Comparison of ENCODE assay signal across 24 mouse cellular contexts in the genomic region with DNA sequence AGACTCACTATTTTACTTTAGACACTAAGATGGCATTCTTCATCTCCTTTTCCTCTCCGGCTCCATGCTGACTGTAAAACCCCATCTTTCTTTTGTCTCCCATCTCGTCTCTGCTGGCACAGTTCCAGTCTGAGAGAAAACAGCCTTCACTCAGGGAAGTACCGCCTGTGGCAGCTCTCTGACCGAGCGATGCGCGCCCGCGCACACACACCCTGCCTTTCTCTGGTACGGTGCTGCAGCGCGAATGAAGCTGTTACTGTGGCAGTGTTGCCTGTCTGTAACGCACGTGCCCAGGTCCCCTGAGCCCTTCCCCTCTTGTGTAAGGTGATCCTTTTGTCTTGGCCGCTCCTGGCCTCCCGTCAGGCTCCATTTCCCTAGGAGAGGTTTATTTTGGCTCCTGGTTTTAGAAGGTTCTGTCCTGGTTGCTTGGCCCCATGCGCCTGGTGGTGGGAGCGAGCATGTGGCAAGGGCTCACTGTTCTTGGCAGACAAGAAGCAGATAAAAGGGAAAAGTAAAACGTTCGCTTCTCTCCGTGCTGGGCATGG. TPM values are rescaled to one million over a fixed set of nuclear protein-coding genes. Genes with fewer than 3 reads are reported as not detected.
DNase-seq lines count a peak whose midpoint lies in the region; ATAC-seq and TF ChIP-seq lines count a peak whose summit lies in the region.
"Had no signal": no experiment of that assay in that cellular context is flagged by ENCODE, and none has a peak within 500 bp of the region (broad histone marks: within the 10 kb centered on the region; RNA-seq: fewer than 3 reads in every experiment).

No protein-coding gene starts in this region.

- no peak for TF ChIP-seq CTCF in forebrain, postnatal 0 days (IDR thresholded peaks at IDR 0.05; ENCODE audit: low read depth)
- no peak for TF ChIP-seq CTCF in midbrain, postnatal 0 days (IDR thresholded peaks at IDR 0.05)

- 73% methylated on average over 21 of the region's 21 CpGs for WGBS in forebrain, embryonic 15.5 days
- 64% methylated on average over 21 of the region's 21 CpGs for WGBS in forebrain, postnatal 0 days
- 92% methylated on average over 21 of the region's 21 CpGs for WGBS in midbrain, embryonic 12.5 days
- WGBS in midbrain, postnatal 0 days: 84% methylated on average over 21 of the region's 21 CpGs
- 75% methylated on average over 21 of the region's 21 CpGs for WGBS in midbrain, embryonic 15.5 days

- H3K9me3 ChIP-seq in forebrain, embryonic 15.5 days: no peaks in the 10 kb centered on the region
- H3K9me3 ChIP-seq in forebrain, postnatal 0 days (ENCODE audit: low read length): no peaks in the 10 kb centered on the region
- H3K9me3 ChIP-seq in midbrain, embryonic 12.5 days: no peaks in the 10 kb centered on the region
- no peaks in the 10 kb centered on the region for H3K9me3 ChIP-seq in midbrain, postnatal 0 days (ENCODE audit: low read length)
- no peaks in the 10 kb centered on the region for H3K9me3 ChIP-seq in ES-E14 (ENCODE audit: control insufficient read depth, insufficient read depth, low read depth, low read length)
- H3K9me3 ChIP-seq in midbrain, embryonic 15.5 days: no peaks in the 10 kb centered on the region
- H3K9me3 ChIP-seq: embryonic facial prominence, embryonic 12.5 days; heart, embryonic 12.5 days had no signal

- no peak for DNase-seq in forebrain, postnatal 0 days
- no peak for DNase-seq in midbrain, postnatal 0 days (ENCODE audit: low spot score)
- DNase-seq in ES-E14 (ENCODE audit: low read depth, low spot score): no peak
- DNase-seq: adrenal gland, postnatal 36 days; B cell, adult 2 months; cerebellum, adult 2 months; gastrocnemius, postnatal 10 days; heart, postnatal 14 days; kidney, adult 2 months; kidney, postnatal 10 days; liver; liver, postnatal 0 days; lung, postnatal 10 days; thymus, postnatal 36 days had no signal

- H3K9ac ChIP-seq in forebrain, embryonic 15.5 days (replicated peaks): no peak overlapping the region
- no peak overlapping the region for H3K9ac ChIP-seq in forebrain, postnatal 0 days
- H3K9ac ChIP-seq in midbrain, embryonic 12.5 days (replicated peaks): no peak overlapping the region
- no peak overlapping the region for H3K9ac ChIP-seq in midbrain, postnatal 0 days (replicated peaks; ENCODE audit: low read length, poor library complexity, severe bottlenecking)
- peak overlapping the region; percentile 37 for H3K9ac ChIP-seq in ES-E14 (ENCODE audit: insufficient read depth, low read depth, low read length, poor library complexity, severe bottlenecking)
- H3K9ac ChIP-seq in midbrain, embryonic 15.5 days: no peak overlapping the region
- H3K9ac ChIP-seq: embryonic facial prominence, embryonic 12.5 days; heart, embryonic 12.5 days; liver, postnatal 0 days had no signal

- H3K27me3 ChIP-seq in forebrain, embryonic 15.5 days: no peaks in the 10 kb centered on the region
- no peaks in the 10 kb centered on the region for H3K27me3 ChIP-seq in forebrain, postnatal 0 days (ENCODE audit: insufficient read depth, low read length)
- H3K27me3 ChIP-seq in midbrain, embryonic 12.5 days: no peaks in the 10 kb centered on the region
- H3K27me3 ChIP-seq in midbrain, postnatal 0 days (ENCODE audit: insufficient read depth, low read length): no peaks in the 10 kb centered on the region
- H3K27me3 ChIP-seq in midbrain, embryonic 15.5 days (replicated peaks): no peaks in the 10 kb centered on the region
- H3K27me3 ChIP-seq: embryonic facial prominence, embryonic 12.5 days; heart, embryonic 12.5 days; Patski had no signal

- H3K4me3 ChIP-seq in forebrain, embryonic 15.5 days: no peak overlapping the region
- no peak overlapping the region for H3K4me3 ChIP-seq in forebrain, postnatal 0 days (ENCODE audit: low read depth, low read length)
- no peak overlapping the region for H3K4me3 ChIP-seq in midbrain, embryonic 12.5 days
- H3K4me3 ChIP-seq in midbrain, postnatal 0 days (ENCODE audit: low read depth, low read length): no peak overlapping the region
- H3K4me3 ChIP-seq in ES-E14 (ENCODE audit: insufficient read depth in 1 of 2, low read depth in 1 of 2, low read length in 2 of 2, poor library complexity in 1 of 2, severe bottlenecking in 1 of 2): peak overlapping the region; percentile 30 to 42
- no peak overlapping the region for H3K4me3 ChIP-seq in midbrain, embryonic 15.5 days
- H3K4me3 ChIP-seq: embryonic facial prominence, embryonic 12.5 days; erythroblast, embryonic 14.5 days; heart, embryonic 12.5 days had no signal

- peaks cover 66% of the 10 kb centered on the region for H3K4me1 ChIP-seq in forebrain, embryonic 15.5 days
- peaks cover 22% of the 10 kb centered on the region for H3K4me1 ChIP-seq in forebrain, postnatal 0 days (ENCODE audit: insufficient read depth)
- peaks cover 29% of the 10 kb centered on the region for H3K4me1 ChIP-seq in midbrain, embryonic 12.5 days
- peaks cover 7% of the 10 kb centered on the region; the same call in 1 of the 2 replicates for H3K4me1 ChIP-seq in midbrain, postnatal 0 days (ENCODE audit: insufficient read depth, low read length)
- peaks cover 5 to 6% of the 10 kb centered on the region in 2 experiments for H3K4me1 ChIP-seq in ES-E14 (ENCODE audit: control insufficient read depth in 2 of 2, insufficient read depth in 2 of 2, low read length in 2 of 2, poor library complexity in 1 of 2)
- H3K4me1 ChIP-seq in midbrain, embryonic 15.5 days: peaks cover 54% of the 10 kb centered on the region
- H3K4me1 ChIP-seq: heart, embryonic 12.5 days had no signal

- H3K36me3 ChIP-seq in forebrain, embryonic 15.5 days: peaks cover 38% of the 10 kb centered on the region
- peaks cover 31% of the 10 kb centered on the region for H3K36me3 ChIP-seq in forebrain, postnatal 0 days (ENCODE audit: insufficient read depth)
- peaks cover 76% of the 10 kb centered on the region for H3K36me3 ChIP-seq in midbrain, embryonic 12.5 days
- peaks cover 15% of the 10 kb centered on the region; the same call in 1 of the 2 replicates for H3K36me3 ChIP-seq in midbrain, postnatal 0 days (ENCODE audit: insufficient read depth, low read length)
- peaks cover 7% of the 10 kb centered on the region; the same call in 1 of the 2 replicates for H3K36me3 ChIP-seq in ES-E14 (ENCODE audit: control insufficient read depth, insufficient read depth, low read length, poor library complexity, severe bottlenecking)
- H3K36me3 ChIP-seq in midbrain, embryonic 15.5 days (replicated peaks): peaks cover 16% of the 10 kb centered on the region; the same call in 1 of the 2 replicates

- in situ Hi-C loops in ES-E14 (cut with MboI; ENCODE audit: low sequenced_read_pairs in 2 of 2, unreplicated experiment in 2 of 2): loop anchor here in 1 of 2 experiments (25.0 kb wide), 1 partner anchor 564 kb away; no protein-coding TSS in a partner anchor

- no peak overlapping the region; the same call in 1 of the 2 replicates for H3K27ac ChIP-seq in forebrain, embryonic 15.5 days (replicated peaks)
- no peak overlapping the region for H3K27ac ChIP-seq in forebrain, postnatal 0 days (ENCODE audit: low read depth, low read length)
- H3K27ac ChIP-seq in midbrain, embryonic 12.5 days (replicated peaks): 0 out of 2 replicates have a peak overlapping the region, but pooled peaks have one; percentile 3
- H3K27ac ChIP-seq in midbrain, postnatal 0 days (ENCODE audit: low read depth, low read length): no peak overlapping the region
- peak overlapping the region; percentile 24; the same call in 1 of the 2 replicates for H3K27ac ChIP-seq in ES-E14 (ENCODE audit: insufficient read depth, low read depth, low read length, poor library complexity, severe bottlenecking)
- no peak overlapping the region for H3K27ac ChIP-seq in midbrain, embryonic 15.5 days
- H3K27ac ChIP-seq: embryonic facial prominence, embryonic 12.5 days had no signal

- ATAC-seq in forebrain, embryonic 15.5 days (replicated peaks): peak; percentile 65
- no peak; the same call in 1 of the 2 replicates for ATAC-seq in forebrain, postnatal 0 days
- ATAC-seq in midbrain, embryonic 12.5 days (ENCODE audit: low FRiP score, low read depth): no peak
- no peak for ATAC-seq in midbrain, postnatal 0 days (ENCODE audit: low FRiP score)
- ATAC-seq in midbrain, embryonic 15.5 days (replicated peaks): 0 out of 2 replicates have a peak, but pooled peaks have one; percentile 65
- ATAC-seq in activated CD4-positive, CD25-positive, alpha-beta regulatory T cell, adult 4 months: no peak
- no peak for ATAC-seq in megakaryocyte-erythroid progenitor cell, adult 5-6 weeks (replicated peaks; ENCODE audit: low FRiP score, low TSS enrichment, poor library complexity, severe bottlenecking)
- ATAC-seq: inflammation-experienced regulatory T-cells, adult 6 months; liver, postnatal 0 days; Patski had no signal

- no peak overlapping the region for H3K4me2 ChIP-seq in forebrain, embryonic 15.5 days (replicated peaks)
- no peak overlapping the region for H3K4me2 ChIP-seq in forebrain, postnatal 0 days (ENCODE audit: low read depth)
- H3K4me2 ChIP-seq in midbrain, embryonic 12.5 days (replicated peaks): no peak overlapping the region
- no peak overlapping the region for H3K4me2 ChIP-seq in midbrain, postnatal 0 days (ENCODE audit: low read depth, low read length, poor library complexity, severe bottlenecking)
- no peak overlapping the region for H3K4me2 ChIP-seq in midbrain, embryonic 15.5 days
- H3K4me2 ChIP-seq: embryonic facial prominence, embryonic 12.5 days; heart, embryonic 12.5 days had no signal

TF ChIP-seq in ES-E14, 5 proteins besides CTCF, POLR2A, EP300 and RAD21:
- TF ChIP-seq MAFK (IDR thresholded peaks at IDR 0.05; ENCODE audit: insufficient read depth, low read depth, low read length) (no peak), ZC3H11A (IDR thresholded peaks at IDR 0.05; ENCODE audit: borderline replicate concordance, low read depth, low read length) (no peak), CHD2 (IDR thresholded peaks at IDR 0.05; ENCODE audit: low read depth, low read length) (no peak), HCFC1 (IDR thresholded peaks at IDR 0.05; ENCODE audit: borderline replicate concordance, insufficient read depth, low read length) (no peak), ZNF384 (IDR thresholded peaks at IDR 0.05; ENCODE audit: low read depth, low read length) (no peak)

RNA-seq across cellular contexts. Expression of gene Tsc22d1, which starts 11.3 kb away (rescaled TPM):
- 711 and 729 TPM in 2 replicates for polyA plus RNA-seq in forebrain, embryonic 15.5 days (2015; fragmentation: Nextera tagmentation; extraction: Ambion mirVana)
- 676 and 725 TPM in 2 replicates for total RNA-seq in forebrain, postnatal 0 days (2014; rRNA removed)
- 575 and 682 TPM in 2 replicates for polyA plus RNA-seq in forebrain, postnatal 0 days (2015; fragmentation: Nextera tagmentation; extraction: Ambion mirVana)
- 436 and 539 TPM in 2 replicates for polyA plus RNA-seq in midbrain, embryonic 12.5 days (2016; fragmentation: Nextera tagmentation; extraction: Ambion mirVana)
- total RNA-seq in midbrain, postnatal 0 days (2014; rRNA removed): 574 and 673 TPM in 2 replicates
- 603 and 649 TPM in 2 replicates for polyA plus RNA-seq in midbrain, postnatal 0 days (2015; fragmentation: Nextera tagmentation; extraction: Ambion mirVana)
- 129 and 133 TPM in 2 replicates for total RNA-seq in ES-E14 (2012; rRNA removed)
- polyA plus RNA-seq in midbrain, embryonic 15.5 days (2015; fragmentation: Nextera tagmentation; extraction: Ambion mirVana): 792 and 811 TPM in 2 replicates
- polyA plus RNA-seq in activated CD4-positive, CD25-positive, alpha-beta regulatory T cell, adult 4 months (2017; shearing (Covaris generic)): 1 to 10 TPM; 6.8 to 7.5 TPM
- 75.8 and 78.0 TPM in 2 replicates for total RNA-seq in megakaryocyte-erythroid progenitor cell, adult 5-6 weeks (2014; fragmentation: Nextera tagmentation)
- 104 and 116 TPM in 2 replicates for total RNA-seq in megakaryocyte-erythroid progenitor cell, adult 5-6 weeks (2017)

Comparison
In these comparisons a context has a peak if more than half of its experiments do, and no peak if none do; other contexts are left out.
1. ATAC-seq: peak in forebrain, embryonic 15.5 days (single experiment) and midbrain, embryonic 15.5 days (single experiment); none in forebrain, postnatal 0 days (single experiment), midbrain, embryonic 12.5 days (single experiment), midbrain, postnatal 0 days (single experiment), activated CD4-positive, CD25-positive, alpha-beta regulatory T cell, adult 4 months (single experiment) and megakaryocyte-erythroid progenitor cell, adult 5-6 weeks (single experiment).
2. H3K27ac ChIP-seq: peak in midbrain, embryonic 12.5 days (single experiment) and ES-E14 (single experiment); none in forebrain, embryonic 15.5 days (single experiment), forebrain, postnatal 0 days (single experiment), midbrain, postnatal 0 days (single experiment) and midbrain, embryonic 15.5 days (single experiment).
3. H3K4me3 ChIP-seq: peak in ES-E14 (2 of 2); none in forebrain, embryonic 15.5 days (single experiment), forebrain, postnatal 0 days (single experiment), midbrain, embryonic 12.5 days (single experiment), midbrain, postnatal 0 days (single experiment) and midbrain, embryonic 15.5 days (single experiment).
4. RNA of gene Tsc22d1, which starts 11.3 kb away (polyA plus RNA-seq): 792 to 811 TPM in midbrain, embryonic 15.5 days, 711 to 729 TPM in forebrain, embryonic 15.5 days, 603 to 649 TPM in midbrain, postnatal 0 days, 575 to 682 TPM in forebrain, postnatal 0 days and 436 to 539 TPM in midbrain, embryonic 12.5 days; 6.8 to 7.5 TPM in activated CD4-positive, CD25-positive, alpha-beta regulatory T cell, adult 4 months; every median in the first group is over 10 times any median in the second.